Mouse (Mus musculus): Measurements from ENCODE around the gene Spg7.
A peak's percentile ranks its signal among the peaks of the same experiment; 100 is the strongest.
"Not testable (repeated sequence)": the region's sequence is repeated elsewhere in the genome, so short reads cannot be mapped to it uniquely, and the experiment has no call there.

The Spg7 gene

DNA sequence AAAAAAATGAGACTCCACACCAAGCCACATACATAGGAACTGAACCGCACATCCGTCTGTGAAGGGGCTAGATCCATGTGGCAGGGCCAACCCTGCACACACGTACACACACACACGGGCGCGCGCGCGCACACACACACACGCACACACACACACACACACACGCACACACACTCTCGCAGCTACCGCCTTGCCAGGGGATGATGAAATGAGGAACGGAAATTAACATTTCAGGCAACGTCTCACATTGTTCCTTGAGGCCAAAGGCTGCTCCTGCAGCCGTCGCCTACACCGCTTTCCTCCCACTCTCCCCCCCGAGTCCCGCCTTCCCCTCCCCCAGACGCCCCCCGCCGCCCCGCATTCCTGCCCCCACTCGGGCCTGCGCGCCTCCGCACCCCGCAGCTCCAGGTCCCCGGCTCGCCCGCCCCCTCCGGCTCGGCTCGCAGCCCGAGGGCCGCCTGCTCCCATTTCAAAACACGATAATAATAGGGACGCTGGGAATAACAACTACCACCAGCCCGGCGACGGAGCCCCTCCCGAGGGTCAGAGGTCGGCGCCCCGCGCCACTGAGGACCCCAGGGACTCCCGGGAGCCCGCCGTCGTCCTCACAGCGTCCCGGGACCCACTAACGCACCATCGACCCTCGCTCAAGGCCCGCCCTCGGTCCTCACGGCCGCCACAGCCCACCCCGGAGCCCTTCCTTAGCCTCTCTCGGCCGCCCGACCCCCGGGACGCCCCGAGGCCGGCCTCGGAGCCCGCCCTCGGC is 21.6 kb upstream of the Spg7 start:
- peak; percentile 39 to 62 for DNase-seq (ENCODE audit: low spot score in 2 of 2)

DNA sequence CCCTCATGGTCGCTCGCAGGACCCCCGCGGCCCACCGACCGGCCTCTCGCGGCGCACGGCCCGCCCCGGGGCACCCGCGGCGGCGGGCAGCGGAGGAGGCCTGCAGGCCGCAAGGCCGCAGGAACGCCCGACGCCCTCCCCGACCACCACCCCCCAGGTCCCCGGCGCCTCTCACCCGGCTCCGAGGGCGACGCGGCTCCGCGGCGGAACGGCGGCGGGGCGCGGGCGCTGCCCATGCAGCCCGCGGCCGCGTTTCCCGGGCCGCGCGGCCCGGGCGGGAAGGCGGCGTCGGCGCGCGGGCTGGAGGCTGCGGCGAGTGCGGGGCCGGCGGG is 21.0 kb upstream of the Spg7 start:
- DNase-seq (ENCODE audit: low spot score in 2 of 2), result no peak

DNA sequence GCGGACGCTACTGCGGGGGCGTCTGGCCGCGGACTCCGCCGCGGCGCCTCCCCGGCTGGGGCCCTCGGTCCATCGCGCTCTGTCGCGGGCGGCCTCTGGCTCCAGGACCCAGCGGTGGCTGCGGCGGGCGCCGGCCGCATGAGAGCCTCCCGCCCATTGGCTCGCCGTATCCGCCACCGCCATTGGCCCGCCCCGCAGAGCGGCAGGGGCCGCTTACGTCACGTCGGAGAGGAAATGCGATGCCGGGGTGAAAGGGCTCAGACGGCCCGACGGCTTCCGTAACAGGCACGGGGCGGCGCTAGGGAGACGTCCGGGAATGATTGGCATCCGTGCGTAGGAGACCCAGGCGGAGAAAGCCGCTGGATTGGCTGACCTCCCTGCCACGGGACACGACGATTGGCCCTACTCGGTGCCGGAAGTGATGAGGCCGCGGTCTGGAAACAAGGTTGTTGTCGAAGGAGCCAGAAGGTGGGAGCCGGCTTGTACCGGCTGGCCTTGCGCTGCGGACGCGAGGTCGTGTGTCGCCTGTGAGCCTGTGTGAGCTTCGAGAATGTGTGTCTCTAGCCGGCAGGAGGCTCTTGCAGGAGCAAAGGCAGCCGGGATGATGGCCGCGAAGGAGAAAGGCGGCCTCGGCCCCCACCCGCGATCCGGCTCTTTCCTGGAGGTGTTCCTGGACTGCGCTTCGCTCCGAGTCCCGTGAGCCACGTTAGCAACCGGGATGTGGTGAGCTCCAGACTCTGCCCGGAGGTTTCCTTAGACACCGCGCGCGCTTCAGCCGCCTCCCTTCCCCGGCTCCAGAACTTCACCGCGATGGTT is 20.4 kb upstream of the Spg7 start, which contains the start of gene Ankrd11:
Gene Ankrd11, minus strand, starts transcription at position 120 of the 816 bp plus-strand sequence.
- DNase-seq (ENCODE audit: low spot score in 2 of 2), result peak; percentile 98 to 100

DNA sequence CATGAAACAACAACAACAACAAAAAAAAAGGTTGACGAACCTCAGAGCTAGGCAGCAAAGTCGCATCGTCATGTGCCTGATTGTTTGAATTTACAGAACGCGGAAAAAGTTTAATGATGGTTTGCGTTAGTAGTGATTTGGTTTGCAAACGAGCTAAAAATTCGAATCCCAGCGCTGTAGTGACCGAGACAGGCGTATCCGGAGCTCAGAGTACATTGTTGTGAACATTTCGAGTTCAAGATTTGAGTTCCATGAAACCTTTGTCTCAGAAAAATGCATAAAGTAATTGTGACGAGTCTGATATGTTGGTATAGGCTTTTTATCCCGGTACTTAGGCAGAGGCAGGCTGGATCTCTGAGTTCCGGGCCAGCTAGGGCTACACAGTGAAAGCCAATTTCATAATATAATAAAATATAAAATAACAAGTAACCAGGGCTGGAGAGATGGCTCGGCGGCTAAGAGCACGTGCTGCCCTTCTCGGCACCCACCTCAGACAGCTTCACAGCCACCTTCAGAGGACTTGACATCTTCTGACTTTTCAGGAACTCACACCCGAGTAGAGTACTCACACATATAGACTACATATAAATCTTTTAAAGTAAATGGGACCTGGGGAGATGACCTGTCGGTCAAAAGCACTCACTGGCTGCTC is 19.6 kb upstream of the Spg7 start:
- no peak for DNase-seq (ENCODE audit: low spot score in 2 of 2)

DNA sequence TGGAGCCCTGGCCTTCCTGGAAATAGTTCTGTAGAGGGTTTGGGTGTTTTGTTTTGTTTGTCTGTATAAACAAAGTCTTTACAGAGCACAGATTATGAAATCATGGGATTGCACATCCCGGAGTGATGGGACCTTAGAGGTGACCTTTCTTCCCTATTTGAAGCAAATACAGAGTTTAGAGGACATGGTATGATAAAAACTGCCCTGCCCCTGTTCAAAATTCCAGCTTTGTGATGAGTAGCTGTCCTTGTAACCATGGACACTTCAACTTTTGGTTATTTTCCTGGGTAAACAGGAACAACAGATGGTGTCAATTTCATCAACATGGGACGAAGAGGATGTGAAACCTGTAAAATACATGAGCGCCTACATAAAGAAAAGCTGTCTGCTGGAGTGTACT is 18.8 kb upstream of the Spg7 start:
- DNase-seq (ENCODE audit: low spot score in 2 of 2), result no peak

DNA sequence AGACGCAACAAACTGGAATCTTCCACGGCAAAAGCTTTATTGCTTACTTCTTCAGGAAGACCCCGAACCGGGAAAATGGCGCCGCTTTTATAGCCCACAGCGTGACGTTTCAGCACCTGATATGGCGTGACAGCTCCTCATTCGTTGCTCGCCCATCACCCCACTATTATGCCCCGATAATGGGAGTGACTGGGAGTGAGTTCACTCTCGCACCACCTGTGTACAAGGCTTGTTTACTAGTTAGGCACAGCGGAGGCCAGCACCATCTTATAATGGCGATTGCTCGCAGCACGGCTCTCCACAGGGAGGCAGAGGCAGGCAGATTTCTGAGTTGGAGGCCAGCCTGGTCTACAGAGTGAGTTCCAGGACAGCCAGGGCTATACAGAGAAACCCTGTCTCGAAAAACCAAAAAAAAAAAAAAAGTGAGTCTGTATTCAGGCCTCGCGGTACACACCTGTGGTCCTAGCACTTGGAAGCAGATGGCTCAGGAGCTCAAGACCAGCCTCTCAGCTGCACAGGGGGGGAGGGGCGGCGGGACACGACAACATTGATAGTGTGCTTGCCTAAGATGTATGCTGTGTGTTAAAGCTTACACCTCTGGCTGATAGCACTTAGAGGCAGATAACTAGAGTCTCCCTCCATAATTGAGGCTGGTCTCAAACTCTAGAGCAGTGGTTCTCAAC is 17.9 kb upstream of the Spg7 start:
- not testable (repeated sequence) for DNase-seq (ENCODE audit: low spot score in 2 of 2)

DNA sequence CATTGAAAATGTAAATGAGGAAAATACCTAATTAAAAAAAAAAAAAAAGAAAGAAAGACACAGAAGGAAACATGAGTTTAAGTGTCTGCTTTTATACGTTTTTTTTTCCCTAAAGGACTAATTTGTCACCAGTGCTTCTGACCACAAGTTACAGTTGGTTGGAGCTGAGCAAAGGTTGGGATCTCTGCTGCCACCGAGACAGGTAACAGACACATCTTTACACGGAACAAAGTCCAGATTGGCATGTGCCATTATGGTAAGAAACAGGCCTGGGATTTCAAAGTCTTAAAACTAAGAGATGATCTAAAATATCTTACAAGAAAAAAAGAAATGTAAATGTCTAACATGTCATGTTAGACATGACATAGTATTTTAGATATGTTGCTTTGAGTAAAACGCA is 16.0 kb upstream of the Spg7 start:
- DNase-seq (ENCODE audit: low spot score in 2 of 2), result no peak

DNA sequence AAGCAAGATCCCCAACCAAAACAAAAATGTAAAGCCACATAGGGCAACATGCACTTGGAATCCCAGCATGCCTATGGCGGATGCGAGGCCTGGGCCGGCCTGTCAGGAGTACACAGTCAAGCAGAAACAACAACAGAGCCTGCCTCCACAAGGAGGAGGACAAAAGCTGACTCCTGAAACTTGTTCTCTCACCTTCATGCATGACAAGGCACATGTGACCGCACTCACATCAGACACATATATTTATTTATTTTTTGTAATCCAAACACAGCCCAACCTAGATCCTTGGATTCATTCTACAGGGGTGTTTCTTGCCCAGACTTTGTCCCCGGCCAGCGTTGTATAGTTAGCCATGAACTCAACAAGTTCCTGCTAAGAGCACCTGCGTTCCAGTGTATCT is 14.9 kb upstream of the Spg7 start:
- DNase-seq (ENCODE audit: low spot score in 2 of 2), result no peak

DNA sequence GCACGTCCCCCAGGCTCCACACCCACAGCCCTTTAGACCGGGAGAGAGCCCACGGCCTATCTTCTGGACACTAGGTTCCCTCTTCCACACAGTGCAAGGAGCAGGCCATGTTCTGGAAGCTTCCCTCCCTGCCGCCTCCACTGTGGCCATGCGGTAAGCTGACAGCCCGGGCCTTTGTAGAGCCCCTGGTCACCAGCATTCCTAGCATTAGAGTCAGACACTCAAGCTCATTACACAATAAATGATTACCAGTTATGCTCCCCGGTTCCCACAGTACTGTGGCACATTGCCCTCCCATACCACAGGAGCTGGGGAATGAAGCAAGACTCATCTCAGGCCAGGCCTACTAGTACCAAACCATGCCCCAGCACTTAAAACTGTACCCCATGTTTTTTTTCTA is 14.3 kb upstream of the Spg7 start:
- no peak for DNase-seq (ENCODE audit: low spot score in 2 of 2)

DNA sequence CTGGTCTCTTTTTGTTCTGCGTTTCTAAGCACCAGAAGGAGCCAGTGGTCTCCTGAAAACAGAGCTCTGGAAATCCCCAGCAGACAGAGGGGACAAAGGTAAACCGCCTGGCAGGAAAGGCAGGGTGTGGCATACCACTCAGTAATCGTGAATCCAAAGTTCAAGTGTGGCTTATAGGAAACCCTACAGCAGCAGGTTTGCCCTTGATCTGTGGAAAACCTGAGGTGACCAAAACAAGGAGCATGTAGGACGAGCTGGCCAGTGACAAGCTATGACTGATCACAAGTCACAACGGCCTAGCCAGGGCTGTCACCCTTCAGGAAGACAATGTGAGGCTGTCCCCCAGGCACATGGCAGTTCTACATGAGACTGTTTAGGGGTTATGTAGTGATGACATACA is 11.3 kb upstream of the Spg7 start:
- DNase-seq (ENCODE audit: low spot score in 2 of 2), result no peak

DNA sequence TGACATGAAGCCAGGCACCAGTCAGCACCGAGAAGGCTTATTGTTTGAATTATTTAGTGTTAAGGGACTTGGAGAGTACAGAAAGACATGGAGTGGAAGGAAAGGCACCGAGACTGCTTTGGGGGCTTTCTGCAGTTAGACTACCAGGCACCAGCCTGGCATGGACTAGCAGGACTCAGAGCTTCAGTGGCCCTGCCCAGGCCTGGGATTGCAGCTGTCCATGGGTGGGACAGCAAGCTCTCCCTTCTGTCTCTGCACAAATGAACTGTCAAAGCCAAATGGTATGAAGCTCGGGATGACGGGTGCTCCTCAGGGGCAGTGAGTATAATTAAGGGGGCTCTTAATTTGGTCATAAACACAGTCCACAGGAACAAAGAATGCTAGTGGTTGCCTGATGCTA is 1.3 kb downstream of the Spg7 start:
- DNase-seq (ENCODE audit: low spot score in 2 of 2), result no peak

DNA sequence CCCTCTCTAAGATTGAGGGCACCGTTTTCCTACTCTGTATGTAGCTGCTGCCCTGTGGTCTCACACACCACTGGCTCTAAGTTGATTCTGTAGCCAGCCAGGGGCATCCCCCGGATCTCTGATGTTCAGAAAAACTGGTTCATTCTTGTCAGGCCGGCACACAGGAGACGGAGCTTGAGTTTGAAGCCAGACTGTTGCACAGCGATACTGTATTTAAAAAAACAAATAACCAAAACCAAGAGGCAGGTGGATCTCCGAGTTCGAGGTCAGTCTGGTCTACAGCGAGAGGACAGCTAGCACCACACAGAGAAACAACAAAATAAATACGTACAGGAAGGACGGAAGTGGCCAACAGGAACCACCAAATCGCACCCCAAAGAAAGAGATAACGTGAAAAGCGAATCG is 2.1 kb downstream of the Spg7 start:
- no peak for DNase-seq (ENCODE audit: low spot score in 2 of 2)

DNA sequence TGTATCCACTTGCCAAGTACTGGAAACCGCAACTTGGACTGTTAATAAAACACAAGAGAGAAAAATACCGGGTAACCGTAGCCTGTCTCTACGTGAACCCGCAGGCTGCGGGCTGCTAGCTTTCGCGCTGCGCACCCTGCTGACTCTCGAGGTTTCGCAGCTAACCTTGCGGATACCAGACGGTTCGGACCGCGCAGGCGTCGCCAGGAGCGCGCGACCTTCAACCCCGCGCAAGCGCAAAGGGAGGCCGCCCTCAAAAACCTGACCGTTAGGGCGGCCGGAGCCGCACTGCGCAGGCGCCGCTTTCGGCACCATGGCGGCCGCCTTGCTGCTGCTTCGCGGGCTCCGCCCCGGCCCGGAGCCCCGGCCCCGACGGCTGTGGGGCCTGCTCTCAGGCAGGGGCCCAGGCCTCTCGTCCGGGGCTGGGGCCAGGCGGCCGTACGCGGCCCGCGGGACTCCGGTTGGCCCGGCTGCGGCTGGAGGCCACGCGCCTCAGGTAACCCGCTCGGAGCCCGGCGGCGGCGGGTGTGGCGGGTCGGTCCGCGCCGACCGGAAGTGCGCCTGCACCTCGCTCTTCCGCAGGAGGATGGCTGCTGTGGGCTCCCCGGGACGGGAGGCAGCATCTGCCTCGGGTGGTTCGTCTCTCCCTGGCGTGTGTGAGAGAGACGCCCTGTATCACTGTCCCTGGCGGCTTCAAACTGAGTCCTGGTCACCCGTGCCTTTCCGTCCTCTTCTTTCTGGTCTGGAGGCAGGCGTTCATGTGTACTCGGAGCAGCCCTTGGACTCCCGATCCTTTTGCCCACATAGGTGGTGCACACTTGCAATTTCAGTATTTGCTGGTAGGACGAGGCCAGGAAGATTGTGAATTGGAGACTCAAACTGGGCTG is 2.7 kb downstream of the Spg7 start:
- DNase-seq (ENCODE audit: low spot score in 2 of 2), result peak; percentile 91 to 96

DNA sequence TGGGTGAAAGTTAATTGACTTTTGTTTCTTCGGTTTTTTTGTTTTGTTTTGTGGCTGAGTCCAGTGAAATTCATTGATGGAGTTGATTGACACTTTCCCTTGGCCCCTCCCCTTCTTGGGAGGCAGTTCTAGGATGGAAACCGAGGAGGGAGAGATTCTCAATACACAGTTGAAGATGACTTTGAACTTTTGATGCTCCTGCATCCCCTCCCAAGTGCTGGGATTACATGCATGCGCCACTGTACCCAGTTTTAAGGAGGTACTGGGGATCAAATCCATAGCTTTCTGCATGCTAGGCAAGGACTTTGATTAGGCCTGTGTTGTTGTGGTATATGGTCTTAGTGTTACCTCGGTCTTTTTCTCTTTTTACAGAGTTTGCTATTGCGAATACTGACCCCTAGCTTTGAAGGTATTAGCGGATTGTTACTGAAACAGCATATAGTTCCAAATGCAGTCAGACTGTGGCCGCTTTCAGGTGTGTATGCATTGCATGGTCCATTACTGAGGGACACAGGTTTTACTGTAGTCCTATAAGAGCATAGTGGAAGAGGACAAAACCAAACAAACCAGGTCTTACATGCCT is 3.5 kb downstream of the Spg7 start:
- DNase-seq (ENCODE audit: low spot score in 2 of 2), result no peak

DNA sequence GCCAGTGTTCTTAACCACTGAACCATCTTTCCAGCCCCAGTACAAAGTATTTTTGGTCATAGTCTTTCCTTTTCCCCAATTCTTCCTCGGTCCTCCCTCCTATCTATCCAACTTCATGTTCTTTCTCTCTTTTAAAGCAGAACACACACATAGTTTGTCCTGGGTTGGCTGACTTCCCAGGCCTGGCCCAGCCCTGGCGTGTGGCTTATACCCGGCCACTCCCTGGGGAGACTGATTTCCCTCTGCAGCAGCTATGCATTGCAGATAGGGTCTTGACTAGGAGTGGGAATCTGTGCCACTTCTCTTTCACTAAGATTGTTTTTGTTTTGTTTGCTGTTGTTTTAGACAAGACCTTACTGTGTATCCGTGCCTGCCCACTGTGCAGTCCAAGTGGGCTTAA is 8.4 kb downstream of the Spg7 start:
- DNase-seq (ENCODE audit: low spot score in 2 of 2), result peak in 1 of 2 experiments; percentile 46

DNA sequence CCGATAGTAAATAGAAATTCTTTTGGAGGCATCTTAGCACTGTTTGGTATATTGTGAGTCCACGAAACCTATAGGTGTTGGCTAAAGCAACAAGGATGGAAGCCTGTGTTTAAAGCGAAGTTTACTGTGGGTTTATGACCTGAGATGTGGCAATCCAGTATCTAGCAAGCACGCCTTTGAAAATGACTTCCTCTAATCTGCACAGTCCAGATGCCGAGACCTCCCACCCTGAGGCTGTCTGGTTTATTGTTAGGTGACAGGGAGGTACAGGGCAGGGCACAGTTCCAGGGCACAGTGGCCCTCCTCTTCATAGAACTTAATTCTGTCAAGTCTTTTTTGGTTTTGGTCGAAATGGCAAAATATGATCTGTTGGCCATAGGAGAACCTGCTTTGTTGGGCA is 14.5 kb downstream of the Spg7 start:
- DNase-seq (ENCODE audit: low spot score in 2 of 2), result no peak

DNA sequence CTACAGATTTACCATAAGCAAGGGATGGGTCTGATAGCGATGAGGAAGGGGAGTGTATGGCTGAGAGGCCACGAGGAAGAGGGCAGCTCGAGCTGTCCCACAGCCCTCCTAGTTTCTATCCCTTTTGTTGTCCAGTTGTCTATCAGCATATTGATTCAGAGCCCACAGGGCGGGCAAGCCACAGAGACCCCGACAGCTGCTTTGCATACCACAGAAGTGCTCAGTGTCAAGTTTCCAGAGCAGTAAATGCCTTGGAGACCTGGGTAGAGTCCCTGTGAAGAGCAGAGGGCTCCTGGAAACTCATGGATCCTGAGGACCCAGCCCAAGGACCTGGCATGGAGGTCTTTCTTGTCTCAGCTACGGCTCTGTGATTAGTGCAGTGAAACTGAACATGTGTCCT is 20.3 kb downstream of the Spg7 start:
- DNase-seq (ENCODE audit: low spot score in 2 of 2), result no peak

DNA sequence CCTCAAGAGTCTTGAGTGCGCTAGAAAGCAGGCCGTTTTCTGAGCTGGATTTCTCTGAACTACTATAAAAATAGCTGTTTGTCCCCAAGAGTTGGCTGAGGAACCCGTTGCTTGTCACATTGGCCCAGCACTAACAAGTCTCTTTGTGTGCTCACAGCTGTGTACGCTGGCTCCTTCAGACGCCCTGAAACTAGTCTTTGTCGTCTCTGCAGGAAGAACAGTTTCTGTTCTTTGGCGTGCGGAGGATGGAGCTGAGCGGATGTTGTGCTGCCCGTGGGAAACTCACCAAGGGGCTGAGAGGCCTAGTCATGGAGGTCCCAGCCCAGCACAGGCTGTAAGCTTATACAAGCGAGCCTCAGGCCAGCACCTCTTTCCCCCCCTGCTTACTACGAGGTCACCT is 20.9 kb downstream of the Spg7 start:
- DNase-seq (ENCODE audit: low spot score in 2 of 2), result no peak

DNA sequence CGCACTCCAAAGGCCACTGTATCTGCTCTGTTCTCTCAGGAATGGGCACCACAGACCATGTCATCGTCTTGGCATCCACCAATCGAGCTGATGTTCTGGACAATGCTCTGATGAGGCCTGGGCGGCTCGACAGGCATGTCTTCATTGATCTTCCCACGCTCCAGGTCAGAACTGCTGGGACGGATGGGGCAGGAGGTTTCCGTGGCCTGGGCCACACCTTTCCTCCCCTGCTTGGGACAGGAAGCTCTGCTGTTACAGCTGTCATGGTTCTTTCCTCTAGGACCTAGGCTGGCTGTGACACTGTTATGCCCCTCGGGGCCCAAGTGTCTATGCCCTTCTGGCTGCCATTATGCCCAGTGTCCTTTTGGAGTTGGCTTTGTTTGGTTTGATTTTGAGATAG is 24.5 kb downstream of the Spg7 start:
- DNase-seq (ENCODE audit: low spot score in 2 of 2), result no peak

DNA sequence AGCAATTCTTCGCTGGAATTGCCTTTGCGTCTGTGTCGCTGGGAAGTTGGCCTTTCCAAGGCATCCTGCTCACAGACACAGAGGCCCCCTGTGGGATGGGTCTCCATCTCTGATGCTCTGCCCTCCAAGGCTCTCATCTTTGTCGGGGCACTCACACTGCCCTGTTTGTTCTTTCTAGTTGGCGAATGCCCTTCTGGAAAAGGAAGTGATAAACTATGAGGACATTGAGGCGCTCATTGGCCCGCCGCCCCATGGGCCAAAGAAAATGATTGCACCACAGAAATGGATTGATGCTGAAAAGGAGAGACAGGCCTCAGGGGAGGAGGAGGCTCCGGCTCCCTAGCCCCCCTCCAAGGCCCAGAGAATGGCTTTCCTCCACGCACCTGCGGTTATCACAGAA is 34.5 kb downstream of the Spg7 start:
- no peak for DNase-seq (ENCODE audit: low spot score in 2 of 2)

All from urinary bladder, postnatal 36 days (tissue).